8 mouse cellular contexts compared by ENCODE assay signal in genomic region chr10:127620406-127621190, GRCm38 (mm10). TPM values are rescaled to one million over a fixed set of nuclear protein-coding genes. Genes with fewer than 3 reads are reported as not detected.
DNase-seq lines count a peak whose midpoint lies in the region; ATAC-seq and TF ChIP-seq lines count a peak whose summit lies in the region.

Gene Lrp1 (minus strand): TSS chr10:127621148.

- H3K27ac ChIP-seq in embryonic facial prominence, embryonic 14.5 days (replicated peaks; ENCODE audit: low read depth, low read length), result peak within 1 kb of the TSS; percentile 96
- peak within 1 kb of the TSS; percentile 96 to 97 for H3K27ac ChIP-seq in heart, embryonic 14.5 days (replicated peaks in 1 of 2; ENCODE audit: control insufficient read depth in 1 of 2, insufficient read depth in 1 of 2, low read depth in 2 of 2, low read length in 2 of 2)
- H3K27ac ChIP-seq in stomach, postnatal 0 days (replicated peaks), result peak within 1 kb of the TSS; percentile 99

- no peak for TF ChIP-seq EP300 in stomach, postnatal 0 days (optimal IDR thresholded peaks at IDR 0.05)

- H3K4me2 ChIP-seq in embryonic facial prominence, embryonic 14.5 days (ENCODE audit: low read depth, low read length), result peak within 1 kb of the TSS; percentile 85
- H3K4me2 ChIP-seq in heart, embryonic 14.5 days (ENCODE audit: low read length), result peak within 1 kb of the TSS; percentile 98
- peak within 1 kb of the TSS; percentile 97 for H3K4me2 ChIP-seq in stomach, postnatal 0 days (replicated peaks; ENCODE audit: low read depth)

- no peak for TF ChIP-seq CTCF in stomach, postnatal 0 days (IDR thresholded peaks at IDR 0.05; ENCODE audit: low read depth)

- peak; percentile 98 for DNase-seq in heart, adult 11 months
- no peak for DNase-seq in heart, adult 9 months (ENCODE audit: low spot score in 2 of 2)
- peak; percentile 68 to 82 for DNase-seq in adrenal gland, adult (ENCODE audit: inconsistent age in 2 of 2, low spot score in 1 of 2)
- DNase-seq in embryonic facial prominence, embryonic 14.5 days (ENCODE audit: low spot score), result no peak
- DNase-seq in layer of hippocampus, adult 8-10 months (ENCODE audit: low spot score in 2 of 2), result no peak
- DNase-seq in lung, postnatal 10 days, result peak; percentile 58
- DNase-seq in stomach, postnatal 0 days (ENCODE audit: low spot score), result no peak

- peaks cover 37% of the 10 kb centered on the region for H3K4me1 ChIP-seq in embryonic facial prominence, embryonic 14.5 days (ENCODE audit: control insufficient read depth, insufficient read depth, low read length)
- H3K4me1 ChIP-seq in heart, embryonic 14.5 days (ENCODE audit: control insufficient read depth in 2 of 2, insufficient read depth in 2 of 2, low read length in 2 of 2), result peaks cover 25 to 41% of the 10 kb centered on the region in 2 experiments
- peaks cover 24% of the 10 kb centered on the region for H3K4me1 ChIP-seq in stomach, postnatal 0 days (replicated peaks; ENCODE audit: control insufficient read depth, insufficient read depth)

- no peaks in the 10 kb centered on the region for H3K9me3 ChIP-seq in embryonic facial prominence, embryonic 14.5 days (ENCODE audit: control insufficient read depth, low read length)
- peaks cover under 1% of the 10 kb centered on the region; the same call in 1 of the 2 replicates for H3K9me3 ChIP-seq in heart, embryonic 14.5 days (ENCODE audit: control insufficient read depth, low read length)
- no peaks in the 10 kb centered on the region for H3K9me3 ChIP-seq in stomach, postnatal 0 days (ENCODE audit: control insufficient read depth, low read length)

- H3K36me3 ChIP-seq in embryonic facial prominence, embryonic 14.5 days (ENCODE audit: control insufficient read depth, insufficient read depth, low read length), result no peaks in the 10 kb centered on the region
- no peaks in the 10 kb centered on the region for H3K36me3 ChIP-seq in heart, embryonic 14.5 days (ENCODE audit: control insufficient read depth, insufficient read depth, low read length)
- no peaks in the 10 kb centered on the region for H3K36me3 ChIP-seq in stomach, postnatal 0 days (ENCODE audit: control insufficient read depth, insufficient read depth, low read length)

- peak within 1 kb of the TSS; percentile 71 for H3K4me3 ChIP-seq in embryonic facial prominence, embryonic 14.5 days (ENCODE audit: low read depth, low read length)
- H3K4me3 ChIP-seq in heart, embryonic 14.5 days (ENCODE audit: control insufficient read depth in 1 of 2, insufficient read depth in 1 of 2, low read depth in 1 of 2, low read length in 2 of 2), result peak within 1 kb of the TSS; percentile 72 to 73
- H3K4me3 ChIP-seq in stomach, postnatal 0 days (ENCODE audit: low read depth, low read length), result peak within 1 kb of the TSS; percentile 71

- 0% methylated on average over 15 of the region's 32 CpGs for WGBS in embryonic facial prominence, embryonic 14.5 days
- WGBS in heart, embryonic 14.5 days, result under 1% methylated on average over 27 of the region's 32 CpGs
- WGBS in stomach, postnatal 0 days, result 1% methylated on average over 19 of the region's 32 CpGs

- peak; percentile 82 for ATAC-seq in embryonic facial prominence, embryonic 14.5 days (ENCODE audit: low read depth)
- peak; percentile 36 for ATAC-seq in heart, embryonic 14.5 days (ENCODE audit: insufficient number of reproducible peaks, insufficient read depth, low FRiP score, low read depth)
- ATAC-seq in stomach, postnatal 0 days (ENCODE audit: low FRiP score, low TSS enrichment), result peak; percentile 19; the same call in 1 of the 2 replicates

- H3K27me3 ChIP-seq in embryonic facial prominence, embryonic 14.5 days (replicated peaks; ENCODE audit: control insufficient read depth, insufficient read depth, low read length), result no peaks in the 10 kb centered on the region
- peaks cover 2% of the 10 kb centered on the region; the same call in 1 of the 2 replicates for H3K27me3 ChIP-seq in heart, embryonic 14.5 days (ENCODE audit: control insufficient read depth, insufficient read depth, low read length)
- H3K27me3 ChIP-seq in stomach, postnatal 0 days (ENCODE audit: control insufficient read depth, insufficient read depth, low read length), result no peaks in the 10 kb centered on the region

- peak within 1 kb of the TSS; percentile 83 for H3K9ac ChIP-seq in embryonic facial prominence, embryonic 14.5 days (ENCODE audit: low read depth, low read length)
- peak within 1 kb of the TSS; percentile 84 for H3K9ac ChIP-seq in heart, embryonic 14.5 days (ENCODE audit: low read length)
- peak within 1 kb of the TSS; percentile 82 for H3K9ac ChIP-seq in stomach, postnatal 0 days (ENCODE audit: low read length)

RNA-seq across cellular contexts. Expression of gene Lrp1, which starts in this region (rescaled TPM):
- 137 and 145 TPM in 2 replicates for polyA plus RNA-seq in embryonic facial prominence, embryonic 14.5 days (2014; fragmentation: Nextera tagmentation; extraction: Ambion mirVana)
- polyA plus RNA-seq in heart, embryonic 14.5 days (2014; fragmentation: Nextera tagmentation; extraction: Ambion mirVana), result 29.4 and 31.2 TPM in 2 replicates
- total RNA-seq in layer of hippocampus, adult 8-10 months (2022), result 100 to 1,000 TPM; 293 to 333 (median 304) TPM
- 32.7 and 37.4 TPM in 2 replicates for polyA plus RNA-seq in stomach, postnatal 0 days (2015; fragmentation: Nextera tagmentation; extraction: Ambion mirVana)

Comparison
In these comparisons a context has a peak if more than half of its experiments do, and no peak if none do; other contexts are left out.
1. DNase-seq: peak in heart, adult 11 months (single experiment), adrenal gland, adult (2 of 2) and lung, postnatal 10 days (single experiment); none in heart, adult 9 months (0 of 2), embryonic facial prominence, embryonic 14.5 days (single experiment), layer of hippocampus, adult 8-10 months (0 of 2) and stomach, postnatal 0 days (single experiment).
2. ATAC-seq: peak in every context shown above with its lines; median percentile 82 in embryonic facial prominence, embryonic 14.5 days; 36 in heart, embryonic 14.5 days; 19 in stomach, postnatal 0 days.
3. Peak in every context shown above with its lines, with median percentiles within 50 percentile points of each other: H3K27ac ChIP-seq, H3K4me2 ChIP-seq, H3K4me3 ChIP-seq and H3K9ac ChIP-seq.